Mouse (Mus musculus) limb, embryonic 15.5 days (tissue): ENCODE results near the gene Caml. TPM values are rescaled to one million over a fixed set of nuclear protein-coding genes. Genes with fewer than 3 reads are reported as not detected.

Source experiments
- polyA plus RNA-seq: library from polyadenylated mRNA; unstranded; fragments of >200 nt; fragmentation: Nextera tagmentation; extraction: Ambion mirVana; gene quantifications from 2 replicates; pipeline ENCODE4 v1.2.1, GENCODE M21; 2015

The Caml gene
- polyA plus RNA-seq, 1 experiment from 2014 or later = 56.0 TPM

Other genes with a start within 250 kb of the Caml start
- 0.20 TPM in 1 of 2 replicates, not detected in the other for gene Slc34a1, start 224.8 kb upstream of the Caml start, polyA plus RNA-seq
- not detected in 2 replicates for gene Pfn3, start 207.8 kb upstream of the Caml start, polyA plus RNA-seq
- 0.17 TPM in 1 of 2 replicates, not detected in the other for gene F12, start 196.2 kb upstream of the Caml start, polyA plus RNA-seq
- 34.3 and 39.0 TPM in 2 replicates for gene Grk6, start 177.9 kb upstream of the Caml start, polyA plus RNA-seq
- 0.38 and 1.2 TPM in 2 replicates for gene Prr7, start 158.7 kb upstream of the Caml start, polyA plus RNA-seq
- 162 and 172 TPM in 2 replicates for gene Dbn1, start 134.9 kb upstream of the Caml start, polyA plus RNA-seq
- gene Pdlim7, start 109.3 kb upstream of the Caml start, polyA plus RNA-seq = 147 and 213 TPM in 2 replicates
- gene Dok3, start 93.7 kb upstream of the Caml start, polyA plus RNA-seq = 4.7 and 5.7 TPM in 2 replicates
- 56.1 and 56.7 TPM in 2 replicates for gene Ddx41, start 86.3 kb upstream of the Caml start, polyA plus RNA-seq
- gene Fam193b, start 51.9 kb upstream of the Caml start, polyA plus RNA-seq = 34.8 and 35.4 TPM in 2 replicates
- gene Tmed9, start 49.3 kb upstream of the Caml start, polyA plus RNA-seq = 214 and 263 TPM in 2 replicates
- 34.0 TPM in 2 replicates for gene B4galt7, start 23.1 kb upstream of the Caml start, polyA plus RNA-seq
- 30.7 and 33.4 TPM in 2 replicates for gene Ddx46, start 12.0 kb downstream of the Caml start, polyA plus RNA-seq
- 47.0 and 54.3 TPM in 2 replicates for gene B230219D22Rik, start 70.1 kb downstream of the Caml start, polyA plus RNA-seq
- 101 and 103 TPM in 2 replicates for gene Txndc15, start 91.6 kb downstream of the Caml start, polyA plus RNA-seq
- 44.3 and 44.5 TPM in 2 replicates for gene Pcbd2, start 104.4 kb downstream of the Caml start, polyA plus RNA-seq
- gene Catsper3, start 161.6 kb downstream of the Caml start, polyA plus RNA-seq = 0.22 TPM in 1 of 2 replicates, not detected in the other
- gene Pitx1, start 213.2 kb downstream of the Caml start, polyA plus RNA-seq = 22.6 and 37.5 TPM in 2 replicates